Mouse (Mus musculus) kidney, postnatal 10 days (tissue): Measurements from ENCODE around the gene Zfp462.
"Not testable (repeated sequence)": the region's sequence is repeated elsewhere in the genome, so short reads cannot be mapped to it uniquely, and the experiment has no call there.

Experiments
- DNase-seq: peaks from one replicate; pipeline ENCODE4 v3.0.0; 2021; ENCODE audit warnings: mixed read lengths

Zfp462 gene

DNA sequence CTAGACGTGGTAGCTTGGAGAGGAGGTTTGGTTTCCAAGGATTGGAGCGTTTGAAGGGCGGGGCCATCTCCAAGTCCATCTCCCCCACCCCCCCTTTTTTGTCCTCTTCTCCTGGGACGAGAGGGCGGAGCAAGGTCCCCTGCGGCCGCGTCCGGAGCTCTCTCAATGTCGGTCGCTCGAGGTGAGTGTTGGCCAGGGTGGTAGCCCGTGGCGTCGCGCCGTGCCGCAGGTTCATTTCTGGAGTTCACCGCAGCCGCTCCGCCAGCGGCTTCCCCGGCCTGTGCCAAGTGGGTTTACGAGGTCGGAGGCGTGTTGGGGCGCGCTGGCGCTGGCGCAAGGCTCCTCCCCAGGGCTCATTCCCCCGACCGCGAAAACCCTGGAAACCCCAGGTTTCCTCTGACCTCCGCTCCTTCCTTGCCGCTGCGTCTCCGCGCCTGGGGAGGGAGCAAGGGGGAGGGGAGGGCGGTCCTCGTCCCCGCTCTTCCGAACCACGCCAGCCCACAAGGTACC, at the start of gene Zfp462:
Gene Zfp462 (plus strand): TSS at position 128 of the 510 bp plus-strand sequence.
- peak; percentile 81 for DNase-seq

- no peak for DNase-seq
These were observed 48.8 kb upstream of the Zfp462 start for GRCm38 (mm10) chr4:54896017-54896416.

GRCm38 (mm10) chr4:54904641-54905040, 40.2 kb upstream of the Zfp462 start:
- DNase-seq, result no peak

GRCm38 (mm10) chr4:54905399-54905953, 39.4 kb upstream of the Zfp462 start:
- DNase-seq, result no peak

DNA sequence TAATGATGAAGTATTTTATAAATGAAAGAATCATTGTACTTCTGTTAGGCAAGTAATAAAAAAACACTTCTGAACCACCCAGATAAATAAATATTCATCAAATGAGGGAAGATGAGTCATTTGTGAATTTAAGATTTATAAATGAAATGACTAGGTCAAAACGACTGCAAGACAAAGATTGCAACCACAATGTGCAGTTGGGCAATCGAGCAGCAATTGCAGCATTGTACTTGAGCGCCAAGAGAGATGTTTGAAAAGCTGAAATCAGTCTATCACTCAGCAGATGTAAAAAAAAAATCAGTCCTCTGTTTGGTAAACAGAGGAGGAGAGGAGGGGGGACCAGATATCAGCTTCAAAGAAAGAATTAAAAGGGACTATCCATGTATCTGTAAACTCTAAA, 34.5 kb upstream of the Zfp462 start:
- no peak for DNase-seq

DNA sequence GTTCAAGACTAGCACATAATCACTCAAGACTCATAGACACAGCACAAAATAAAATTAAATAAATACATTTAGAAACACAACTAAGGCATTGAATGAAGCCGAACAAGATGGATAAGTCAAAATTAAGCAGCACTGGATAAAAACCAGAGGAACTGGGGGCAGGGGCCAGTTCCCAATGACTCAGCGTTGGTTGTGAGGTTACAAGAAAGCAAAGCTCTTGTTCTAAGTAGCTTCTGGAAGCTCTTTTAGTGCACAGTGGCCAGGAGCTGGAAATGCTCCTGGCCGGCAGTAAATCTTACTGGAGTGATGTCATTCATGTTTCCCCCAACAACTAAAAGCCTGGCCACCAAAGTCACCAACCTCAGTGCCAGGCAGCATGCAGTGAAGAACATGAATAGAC, 26.6 kb upstream of the Zfp462 start:
- no peak for DNase-seq

- DNase-seq, result no peak
These were observed 21.5 kb upstream of the Zfp462 start for GRCm38 (mm10) chr4:54923386-54923785.

DNA sequence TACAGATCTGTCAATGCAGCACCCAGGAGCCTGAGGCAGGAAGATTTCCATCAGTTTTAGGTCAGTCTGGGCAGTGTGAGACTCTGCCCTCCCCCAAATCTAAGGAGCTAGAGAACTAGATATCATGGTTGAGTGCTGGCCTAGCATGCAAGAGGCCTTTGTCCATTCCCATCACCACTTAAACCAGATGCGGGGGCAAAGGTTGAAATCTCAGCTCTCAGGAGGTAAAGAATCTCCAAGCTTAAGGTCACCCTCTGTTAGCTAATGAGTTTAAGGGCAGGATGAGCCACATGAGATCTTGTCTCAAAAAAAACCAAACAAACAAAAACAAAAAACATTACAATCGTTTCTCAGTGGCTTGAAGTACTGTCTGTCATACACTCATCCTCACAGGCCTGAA, 20.5 kb upstream of the Zfp462 start:
- DNase-seq, result no peak

DNA sequence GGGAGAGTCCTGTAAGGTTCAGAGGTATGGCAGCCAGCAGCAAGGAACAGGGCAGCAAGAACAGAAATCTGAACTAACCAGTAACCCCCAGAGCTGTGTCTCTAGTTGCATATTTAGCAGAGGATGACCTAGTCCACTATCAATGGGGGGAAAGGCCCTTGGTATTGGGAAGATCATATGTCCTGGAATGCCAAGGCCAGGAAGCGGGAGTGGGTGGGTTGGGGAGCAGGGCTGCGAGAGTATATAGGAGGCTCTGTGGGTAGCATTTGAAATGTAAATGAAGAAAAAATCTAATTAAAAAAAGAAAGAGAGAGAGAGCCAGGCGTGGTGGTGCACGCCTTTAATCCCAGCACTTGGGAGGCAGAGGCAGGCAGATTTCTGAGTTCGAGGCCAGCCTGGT, 18.4 kb upstream of the Zfp462 start:
- not testable (repeated sequence) for DNase-seq

DNA sequence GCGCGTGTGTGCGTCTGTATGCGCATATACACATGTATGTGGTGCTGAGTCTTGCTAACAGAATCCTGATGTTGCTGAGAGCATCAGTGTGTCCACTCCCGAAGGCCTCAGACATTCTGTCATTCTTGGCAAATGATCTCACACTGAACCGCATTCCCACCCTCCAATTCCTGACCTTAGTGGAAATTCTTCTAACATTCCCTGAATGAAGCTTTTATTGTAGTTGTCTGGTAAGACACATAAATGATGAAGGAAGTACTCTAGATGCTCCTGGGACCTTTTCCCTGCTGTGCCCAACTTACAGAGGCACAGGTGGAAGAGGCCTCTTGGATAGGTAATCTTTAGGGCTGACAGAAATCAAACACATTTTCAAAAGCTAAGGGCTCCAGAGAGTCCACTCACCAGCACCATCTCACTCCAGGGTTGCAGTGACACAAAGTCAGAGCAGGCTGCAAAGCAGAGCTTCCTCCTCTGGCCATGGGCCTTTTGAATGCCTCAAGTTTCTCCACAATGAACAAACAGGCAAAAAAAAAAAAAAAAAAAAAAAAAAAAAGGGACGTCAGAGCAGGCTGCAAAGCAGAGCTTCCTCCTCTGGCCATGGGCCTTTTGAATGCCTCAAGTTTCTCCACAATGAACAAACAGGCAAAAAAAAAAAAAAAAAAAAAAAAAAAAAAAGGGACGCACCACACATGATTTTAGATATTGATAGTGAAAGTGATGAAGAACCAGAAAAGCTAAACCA, 17.4 kb upstream of the Zfp462 start:
- DNase-seq, result not testable (repeated sequence)

- DNase-seq, result no peak
These were observed 15.2 kb upstream of the Zfp462 start for GRCm38 (mm10) chr4:54929686-54930085.

- DNase-seq, result no peak
These were observed 12.2 kb upstream of the Zfp462 start for GRCm38 (mm10) chr4:54932668-54933067.

- DNase-seq, result no peak
These were observed 7.7 kb upstream of the Zfp462 start for GRCm38 (mm10) chr4:54937161-54937560.

- peak; percentile 52 for DNase-seq
These were observed 976 bp downstream of the Zfp462 start for GRCm38 (mm10) chr4:54945603-54946445.

- DNase-seq, result peak; percentile 13
These were observed 1.8 kb downstream of the Zfp462 start for GRCm38 (mm10) chr4:54946662-54947055.

GRCm38 (mm10) chr4:54947056-54947990, 2.5 kb downstream of the Zfp462 start:
- peak; percentile 67 for DNase-seq

GRCm38 (mm10) chr4:54947991-54948615, 3.3 kb downstream of the Zfp462 start:
- DNase-seq, result peak; percentile 76

GRCm38 (mm10) chr4:54948616-54949560, 4.0 kb downstream of the Zfp462 start:
- DNase-seq, result peak; percentile 71

GRCm38 (mm10) chr4:54949561-54949940, 4.7 kb downstream of the Zfp462 start:
- peak; percentile 40 for DNase-seq

DNA sequence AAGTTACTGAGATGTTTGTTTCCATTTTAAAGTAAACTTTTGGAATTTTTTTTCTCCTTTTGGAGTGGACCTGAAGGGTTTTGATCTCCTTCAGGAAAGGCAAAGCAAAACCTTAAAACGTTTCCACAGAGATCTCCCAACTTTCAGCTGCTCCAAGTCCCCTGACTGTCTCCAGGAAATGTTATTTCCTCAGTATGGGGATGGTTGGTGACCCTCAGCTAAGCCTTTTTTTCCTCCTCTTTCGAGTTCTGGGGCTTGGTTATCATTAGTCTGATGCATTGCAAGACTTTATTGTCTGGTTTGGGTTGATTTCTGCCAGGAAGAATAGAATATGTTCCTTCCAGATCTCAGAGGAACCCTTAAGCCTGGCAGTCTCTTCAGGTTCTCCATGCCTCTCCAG, 5.3 kb downstream of the Zfp462 start:
- DNase-seq, result no peak

DNA sequence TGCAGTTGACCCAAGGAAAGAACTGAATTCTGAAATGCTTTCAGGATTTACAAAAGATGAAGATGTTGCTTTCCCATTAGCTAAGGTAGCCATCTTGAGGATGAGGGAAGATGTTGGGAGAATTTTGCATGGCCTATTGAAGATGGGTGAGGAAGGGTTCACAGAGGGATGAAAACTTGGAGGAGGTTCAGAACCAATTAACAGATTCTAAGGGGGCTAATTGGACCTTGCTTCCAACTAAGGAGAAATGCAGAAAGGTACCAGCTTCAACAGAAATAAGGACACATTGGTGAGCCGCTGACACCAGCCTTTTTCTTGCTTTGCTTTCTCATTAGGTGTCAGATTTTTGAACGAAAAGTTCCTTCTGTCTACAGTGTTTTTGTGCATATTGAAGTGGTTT, 6.0 kb downstream of the Zfp462 start:
- DNase-seq, result no peak
